Mouse (Mus musculus) MEL-GATA-1-ER (cell line): ENCODE measurements around the gene Nup107.
"Not testable (repeated sequence)": the region's sequence is repeated elsewhere in the genome, so short reads cannot be mapped to it uniquely, and the experiment has no call there.

Experiments used
- DNase-seq: peaks from one replicate; pipeline ENCODE4 v3.0.0-alpha.2; 2012; ENCODE audit warnings: low read depth; ENCODE audit errors: extremely low read depth

The Nup107 gene

GRCm38 (mm10) chr10:117765116-117765894 lies 27.2 kb downstream of the Nup107 start:
- DNase-seq: no peak

- no peak for DNase-seq
Observed at GRCm38 (mm10) chr10:117764598-117764997, 27.9 kb downstream of the Nup107 start.

- no peak for DNase-seq
Observed at GRCm38 (mm10) chr10:117763588-117764190, 28.8 kb downstream of the Nup107 start.

GRCm38 (mm10) chr10:117762966-117763365 lies 29.5 kb downstream of the Nup107 start:
- DNase-seq: no peak

- DNase-seq: no peak
Observed at GRCm38 (mm10) chr10:117762281-117762830, 30.1 kb downstream of the Nup107 start.

GRCm38 (mm10) chr10:117761551-117761950 lies 31.0 kb downstream of the Nup107 start:
- no peak for DNase-seq

- DNase-seq: no peak
Observed at GRCm38 (mm10) chr10:117760831-117761335, 31.6 kb downstream of the Nup107 start.

GRCm38 (mm10) chr10:117759844-117760630 lies 32.5 kb downstream of the Nup107 start:
- DNase-seq: no peak

GRCm38 (mm10) chr10:117758749-117759727 lies 33.5 kb downstream of the Nup107 start:
- DNase-seq: no peak

- DNase-seq: not testable (repeated sequence)
Observed at GRCm38 (mm10) chr10:117758344-117758743, 34.2 kb downstream of the Nup107 start.

- no peak for DNase-seq
Observed at GRCm38 (mm10) chr10:117757796-117758342, 34.6 kb downstream of the Nup107 start.

- DNase-seq: no peak
Observed at GRCm38 (mm10) chr10:117757259-117757658, 35.2 kb downstream of the Nup107 start.

GRCm38 (mm10) chr10:117756784-117757183 lies 35.7 kb downstream of the Nup107 start:
- no peak for DNase-seq

GRCm38 (mm10) chr10:117755799-117756467 lies 36.6 kb downstream of the Nup107 start:
- DNase-seq: no peak

GRCm38 (mm10) chr10:117755086-117755798 lies 37.3 kb downstream of the Nup107 start:
- DNase-seq: no peak

- DNase-seq: no peak
Observed at GRCm38 (mm10) chr10:117754609-117754940, 37.9 kb downstream of the Nup107 start.

- no peak for DNase-seq
Observed at GRCm38 (mm10) chr10:117753711-117754608, 38.5 kb downstream of the Nup107 start.
